Mouse (Mus musculus) intestine, embryonic 16.5 days (tissue): ENCODE data around the gene Map3k19. TPM values are rescaled to one million over a fixed set of nuclear protein-coding genes. Genes with fewer than 3 reads are reported as not detected.

Source experiments
- ATAC-seq: fragments of 200-750 bp; cut with Nextera tagmentation; 2 replicates; pipeline ENCODE4 v1.8.0; 2017; ENCODE audit warnings: moderate TSS enrichment, moderate library complexity
- H3K27ac ChIP-seq: fragments of 300-500 bp; sonication (generic); 2 replicates; pipeline ENCODE4 v1.5.1; 2014; ENCODE audit warnings: mild to moderate bottlenecking, low read length
- H3K27me3 ChIP-seq: fragments of 300-500 bp; sonication (generic); replicated peaks from 2 replicates; pipeline ENCODE4 v1.6.1; 2014; ENCODE audit warnings: low read length, control low read depth, mixed read lengths; ENCODE audit not compliant: control insufficient read depth, insufficient read depth
- H3K36me3 ChIP-seq: fragments of 300-500 bp; sonication (generic); 2 replicates; pipeline ENCODE4 v1.6.1; 2014; ENCODE audit warnings: low read length, control low read depth; ENCODE audit not compliant: control insufficient read depth, insufficient read depth
- H3K4me1 ChIP-seq: fragments of 300-500 bp; sonication (generic); 2 replicates; pipeline ENCODE4 v1.6.1; 2014; ENCODE audit warnings: low read length, control low read depth, mixed read lengths; ENCODE audit not compliant: control insufficient read depth, insufficient read depth
- H3K4me2 ChIP-seq: fragments of 300-500 bp; sonication (generic); 2 replicates; pipeline ENCODE4 v1.6.1; 2014; ENCODE audit warnings: low read depth, low read length, control low read depth
- H3K4me3 ChIP-seq: fragments of 300-500 bp; sonication (generic); 2 replicates; pipeline ENCODE4 v1.5.1; 2014; ENCODE audit warnings: mild to moderate bottlenecking, low read length
- H3K9ac ChIP-seq: fragments of 300-500 bp; sonication (generic); 2 replicates; pipeline ENCODE4 v1.6.1; 2014; ENCODE audit warnings: low read depth, low read length
- H3K9me3 ChIP-seq: fragments of 300-500 bp; sonication (generic); 2 replicates; pipeline ENCODE4 v1.6.1; 2016; ENCODE audit warnings: low read length, control low read depth; ENCODE audit not compliant: control insufficient read depth
- WGBS: fragments of 180-500 bp; shearing (Covaris S2); extraction: QIAGEN DNeasy Blood & Tissue Kit; methylation state at CpG from one replicate; pipeline ENCODE4 v1.1.7; 2014; 5-methylcytosine and 5-hydroxymethylcytosine counted together
- polyA plus RNA-seq: library from polyadenylated mRNA; unstranded; fragments of >200 nt; fragmentation: Nextera tagmentation; extraction: Ambion mirVana; gene quantifications from 2 replicates; pipeline ENCODE4 v1.2.1, GENCODE M21; 2015

The Map3k19 gene
- not detected in 2 replicates for polyA plus RNA-seq

DNA sequence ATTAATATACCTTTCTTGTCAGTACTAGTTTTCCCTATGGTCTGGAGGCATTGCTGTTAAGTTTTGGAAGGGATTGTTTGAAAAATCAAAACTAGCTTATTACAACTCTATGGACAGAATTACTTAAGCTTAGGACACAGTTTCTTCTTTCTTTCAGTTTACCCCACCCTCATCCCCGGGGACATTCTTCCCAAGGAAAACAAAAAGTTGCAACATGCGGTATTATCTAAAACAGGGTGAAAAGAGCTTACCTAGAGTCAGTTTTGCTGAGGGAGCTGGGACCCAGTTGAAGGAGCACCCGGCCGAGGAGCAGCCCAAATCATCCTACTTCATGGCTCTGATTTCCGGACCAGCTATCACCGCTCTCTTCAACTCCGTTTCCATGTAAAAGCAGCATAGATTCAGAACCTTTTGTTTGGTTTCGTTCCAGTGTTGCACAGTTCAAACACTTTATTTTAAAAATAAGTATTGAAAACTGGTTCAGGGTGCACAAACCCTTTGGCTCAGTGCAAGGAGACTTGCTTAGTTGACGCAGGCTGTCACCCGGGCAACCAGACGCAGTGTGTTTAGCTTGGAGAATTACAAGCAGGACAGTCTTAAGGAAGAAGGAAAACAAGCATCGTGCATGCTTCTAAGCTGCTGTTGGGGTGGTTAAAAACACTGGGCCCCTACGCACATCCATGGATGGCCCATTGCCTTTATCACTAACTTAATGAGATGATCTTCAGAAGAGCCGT is at the start of gene Map3k19:
Gene Map3k19, minus strand, starts transcription at position 546 of the 737 bp plus-strand sequence.
- Histone ChIP-seq H3K4me1 (no peaks in the 10 kb centered on the region), H3K9me3 (peaks cover 7% of the 10 kb centered on the region), H3K27ac (no peak within 1 kb of the TSS), H3K4me3 (no peak within 1 kb of the TSS), H3K4me2 (no peak within 1 kb of the TSS), H3K27me3 (no peaks in the 10 kb centered on the region), H3K36me3 (no peaks in the 10 kb centered on the region), H3K9ac (no peak within 1 kb of the TSS)
- WGBS, result 72% methylated on average over 14 of the region's 14 CpGs
- ATAC-seq, result no peak

DNA sequence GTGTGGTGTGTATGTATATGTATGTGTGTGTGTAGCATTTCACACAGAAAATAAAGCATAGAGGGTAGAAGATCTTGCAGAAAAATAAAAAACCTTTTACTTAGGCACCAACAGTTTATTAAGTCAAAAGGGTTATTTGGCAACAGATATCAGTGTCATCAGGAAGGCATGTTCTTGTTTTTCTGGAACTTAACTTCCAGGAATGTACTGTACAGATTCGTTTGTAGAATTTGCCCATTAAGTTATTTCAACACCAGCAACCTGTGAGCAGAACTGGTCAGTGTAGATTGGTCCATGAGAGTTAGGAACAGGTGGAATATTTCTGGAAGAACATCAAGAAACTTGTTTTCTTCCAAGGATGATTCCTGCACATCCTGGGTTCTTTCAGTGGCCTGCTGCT is 44.6 kb upstream of the Map3k19 start:
- Histone ChIP-seq H3K4me3 (no peak overlapping the region), H3K36me3 (0 out of 2 replicates have a peak, but pooled peaks cover 4% of the 10 kb centered on the region), H3K27me3 (no peaks in the 10 kb centered on the region), H3K4me2 (no peak overlapping the region), H3K27ac (no peak overlapping the region), H3K9ac (no peak overlapping the region), H3K4me1 (no peaks in the 10 kb centered on the region), H3K9me3 (no peaks in the 10 kb centered on the region)
- WGBS, result 82% methylated on average over 1 of the region's 1 CpGs
- no peak for ATAC-seq

DNA sequence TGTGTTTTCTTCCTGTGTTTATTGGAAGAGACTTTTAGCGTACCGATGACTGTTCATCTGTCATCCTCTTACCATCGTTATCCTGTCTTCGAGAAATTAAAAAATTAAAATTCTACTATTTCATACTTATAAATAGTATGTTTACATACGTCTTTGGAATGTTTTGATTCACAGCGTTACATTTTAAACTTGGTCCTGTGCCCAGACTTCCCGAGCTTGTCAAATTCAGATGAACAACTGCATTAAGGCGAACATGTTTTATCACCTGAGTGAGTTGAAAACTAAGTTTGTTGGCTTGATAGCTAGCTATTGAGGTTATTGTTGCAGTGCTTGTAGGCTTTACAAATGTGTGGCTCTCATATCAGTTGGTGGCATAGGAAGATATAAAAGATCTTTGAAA is 14.4 kb upstream of the Map3k19 start:
- Histone ChIP-seq H3K4me3 (peak overlapping the region; percentile 79), H3K27ac (peak overlapping the region; percentile 89), H3K4me1 (0 out of 2 replicates have a peak, but pooled peaks cover 5% of the 10 kb centered on the region), H3K9ac (peak overlapping the region; percentile 83), H3K36me3 (no peaks in the 10 kb centered on the region), H3K27me3 (no peaks in the 10 kb centered on the region), H3K4me2 (peak overlapping the region; percentile 63), H3K9me3 (no peaks in the 10 kb centered on the region)
- 20% methylated on average over 8 of the region's 8 CpGs for WGBS
- no peak for ATAC-seq

DNA sequence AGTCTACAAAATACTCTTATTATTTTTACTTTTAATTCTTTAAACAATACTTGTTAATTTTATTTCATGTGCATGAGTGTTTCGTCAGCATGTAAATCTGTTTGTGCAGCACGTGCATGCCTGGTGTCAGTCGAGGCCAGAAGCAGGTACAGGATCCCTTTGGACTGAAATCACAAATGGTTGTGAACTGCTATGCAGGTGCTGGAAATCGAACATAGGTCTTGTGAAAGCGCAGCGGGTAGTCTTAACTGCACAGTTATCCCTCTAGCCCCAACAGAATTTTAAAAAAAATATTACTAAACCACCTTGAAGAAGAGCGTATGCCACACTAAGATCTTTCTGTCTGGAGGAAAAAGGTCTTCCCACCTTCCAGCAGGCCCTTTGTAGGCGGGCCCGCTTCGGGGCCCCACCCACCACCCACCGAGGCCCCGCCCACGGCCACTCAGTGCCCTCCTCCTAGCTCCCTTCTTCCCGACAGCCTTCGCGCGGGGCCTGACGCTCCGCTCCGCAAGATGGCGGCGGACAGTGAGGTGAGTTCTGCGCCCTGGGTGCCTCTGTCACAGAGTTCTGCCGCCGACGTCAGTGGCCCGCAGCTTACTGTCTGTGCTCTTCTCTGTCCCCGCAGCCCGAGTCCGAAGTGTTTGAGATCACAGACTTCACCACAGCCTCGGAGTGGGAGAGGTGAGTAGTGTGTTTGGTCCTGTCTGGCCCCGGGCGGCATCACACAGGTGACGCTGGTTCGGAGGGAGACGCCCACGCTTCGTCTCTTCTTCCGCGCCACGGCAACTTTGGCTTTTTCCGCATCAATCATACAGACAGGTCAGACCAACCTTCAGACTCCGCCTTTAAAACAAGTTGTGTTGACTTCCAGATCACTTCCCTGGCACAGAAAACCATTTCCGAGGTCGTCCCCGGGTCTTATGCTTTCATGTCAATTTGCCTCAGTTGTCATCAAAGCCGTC is 13.8 kb upstream of the Map3k19 start, which contains the start of gene Rab3gap1:
Gene Rab3gap1, plus strand, starts transcription at position 474 of the 962 bp plus-strand sequence.
- Histone ChIP-seq H3K36me3 (no peaks in the 10 kb centered on the region), H3K4me2 (peak within 1 kb of the TSS; percentile 63), H3K4me3 (peak within 1 kb of the TSS; percentile 79), H3K9me3 (no peaks in the 10 kb centered on the region), H3K27ac (peak within 1 kb of the TSS; percentile 89), H3K4me1 (0 out of 2 replicates have a peak, but pooled peaks cover 5% of the 10 kb centered on the region), H3K27me3 (no peaks in the 10 kb centered on the region), H3K9ac (peak within 1 kb of the TSS; percentile 83)
- 12% methylated on average over 47 of the region's 47 CpGs for WGBS
- ATAC-seq, result peak; percentile 99

DNA sequence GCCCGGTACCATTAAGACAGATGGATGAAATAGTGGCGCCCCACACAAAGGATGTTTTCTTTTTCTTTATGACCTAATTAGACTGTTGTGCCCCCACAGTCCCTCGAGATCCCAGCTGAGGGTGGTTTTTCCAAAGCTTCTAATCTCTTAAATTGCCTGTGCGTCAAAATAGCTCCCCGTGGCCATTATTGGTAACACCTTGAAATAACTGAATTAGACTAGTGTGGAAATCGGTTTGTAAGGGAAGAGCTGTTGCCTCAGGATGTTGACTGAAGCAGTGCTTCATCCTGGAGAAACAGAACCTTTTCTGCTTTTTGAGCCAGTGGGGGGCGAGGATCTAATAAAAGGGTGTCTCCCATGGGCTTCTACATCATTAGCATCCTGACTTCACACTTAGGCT is 9.0 kb upstream of the Map3k19 start:
- no peak overlapping the region for H3K4me3 ChIP-seq
- 64% methylated on average over 7 of the region's 7 CpGs for WGBS
- no peaks in the 10 kb centered on the region for H3K9me3 ChIP-seq
- no peaks in the 10 kb centered on the region for H3K4me1 ChIP-seq
- no peak overlapping the region for H3K4me2 ChIP-seq
- H3K9ac ChIP-seq, result no peak overlapping the region
- no peak for ATAC-seq
- H3K27ac ChIP-seq, result no peak overlapping the region
- H3K36me3 ChIP-seq, result no peaks in the 10 kb centered on the region
- no peaks in the 10 kb centered on the region for H3K27me3 ChIP-seq

DNA sequence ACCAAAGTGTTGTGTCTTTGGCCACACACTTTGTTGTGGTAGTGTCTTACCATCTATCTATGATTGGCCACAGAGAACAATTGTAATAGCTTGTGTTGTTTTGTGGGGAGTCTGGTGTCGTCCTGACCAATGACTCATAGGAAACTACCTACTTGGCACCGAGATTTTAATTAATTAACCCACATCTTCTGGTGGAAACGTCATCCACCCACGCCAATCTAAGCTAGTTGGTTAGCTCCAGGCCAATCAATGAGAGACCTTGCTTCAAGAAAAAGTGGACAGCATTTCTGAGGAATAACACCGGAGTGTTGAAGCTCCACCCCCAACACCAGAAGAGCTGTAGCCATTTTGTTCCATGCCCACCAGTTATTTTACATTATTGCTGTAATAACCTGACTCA is 7.1 kb upstream of the Map3k19 start:
- Histone ChIP-seq H3K9ac (no peak overlapping the region), H3K9me3 (no peaks in the 10 kb centered on the region), H3K27ac (no peak overlapping the region), H3K4me3 (no peak overlapping the region), H3K4me1 (no peaks in the 10 kb centered on the region), H3K4me2 (no peak overlapping the region), H3K36me3 (no peaks in the 10 kb centered on the region), H3K27me3 (no peaks in the 10 kb centered on the region)
- ATAC-seq, result no peak
- 87% methylated on average over 5 of the region's 5 CpGs for WGBS

DNA sequence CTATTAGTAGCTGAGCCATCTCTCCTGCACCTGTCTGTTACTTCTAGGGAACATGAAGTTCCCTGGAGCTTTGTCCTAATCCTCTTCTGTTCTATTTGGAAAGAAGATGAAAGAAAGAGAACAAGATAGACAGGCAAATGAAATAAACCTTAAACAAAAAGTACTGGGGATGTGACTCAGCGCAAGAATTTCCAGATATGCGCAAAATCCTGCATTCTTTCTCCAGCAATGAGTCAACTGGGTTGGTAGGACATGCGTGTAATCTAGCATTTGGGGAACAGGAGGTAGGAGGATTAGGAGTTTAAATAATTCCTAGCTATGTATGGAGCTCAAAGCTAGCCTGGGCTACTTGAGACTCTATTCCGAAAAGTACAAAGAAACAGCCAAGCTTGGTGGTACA is 5.7 kb upstream of the Map3k19 start:
- H3K27me3 ChIP-seq, result no peaks in the 10 kb centered on the region
- H3K9me3 ChIP-seq, result no peaks in the 10 kb centered on the region
- no peak overlapping the region for H3K4me3 ChIP-seq
- H3K4me1 ChIP-seq, result no peaks in the 10 kb centered on the region
- ATAC-seq, result no peak
- no peak overlapping the region for H3K27ac ChIP-seq
- H3K4me2 ChIP-seq, result no peak overlapping the region
- WGBS, result 90% methylated on average over 4 of the region's 4 CpGs
- H3K9ac ChIP-seq, result no peak overlapping the region
- no peaks in the 10 kb centered on the region for H3K36me3 ChIP-seq

DNA sequence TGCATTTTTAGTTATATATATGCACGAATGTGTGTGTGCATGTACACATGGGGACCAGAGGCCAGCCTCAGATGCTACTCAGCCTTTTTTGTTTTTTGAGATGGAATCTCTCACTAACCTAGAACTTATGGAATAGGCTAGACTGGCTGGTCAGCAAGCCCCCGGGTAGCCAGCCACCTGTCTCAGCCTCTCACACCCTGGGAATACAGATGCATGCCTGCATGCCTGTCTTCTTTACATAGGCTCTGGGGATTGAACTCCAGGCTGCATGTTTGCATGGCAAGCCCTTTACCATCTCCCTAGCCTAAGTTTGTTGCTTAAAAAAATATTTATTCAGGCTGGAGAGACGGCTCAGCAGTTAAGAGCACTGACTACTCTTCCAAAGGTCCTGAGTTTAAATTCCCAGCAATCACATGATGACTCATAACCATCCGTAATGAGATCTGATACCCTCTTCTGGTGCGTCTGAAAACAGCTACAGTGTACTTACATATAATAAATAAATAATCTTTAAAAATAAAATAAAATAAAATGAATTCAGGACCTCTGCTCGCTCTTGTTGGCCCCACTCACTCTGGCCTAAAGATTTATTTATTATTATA is 5.1 kb upstream of the Map3k19 start:
- no peaks in the 10 kb centered on the region for H3K36me3 ChIP-seq
- no peak overlapping the region for H3K4me3 ChIP-seq
- H3K27me3 ChIP-seq, result no peaks in the 10 kb centered on the region
- 66% methylated on average over 6 of the region's 6 CpGs for WGBS
- H3K27ac ChIP-seq, result no peak overlapping the region
- no peak overlapping the region for H3K4me2 ChIP-seq
- ATAC-seq, result no peak
- H3K9ac ChIP-seq, result no peak overlapping the region
- H3K9me3 ChIP-seq, result no peaks in the 10 kb centered on the region
- no peaks in the 10 kb centered on the region for H3K4me1 ChIP-seq
